Mouse (Mus musculus): ENCODE results near the gene Tmprss5. TPM values are rescaled to one million over a fixed set of nuclear protein-coding genes. Genes with fewer than 3 reads are reported as not detected.

Gene Tmprss5
- total and polyA plus RNA-seq, 3 experiments: not detected

DNA sequence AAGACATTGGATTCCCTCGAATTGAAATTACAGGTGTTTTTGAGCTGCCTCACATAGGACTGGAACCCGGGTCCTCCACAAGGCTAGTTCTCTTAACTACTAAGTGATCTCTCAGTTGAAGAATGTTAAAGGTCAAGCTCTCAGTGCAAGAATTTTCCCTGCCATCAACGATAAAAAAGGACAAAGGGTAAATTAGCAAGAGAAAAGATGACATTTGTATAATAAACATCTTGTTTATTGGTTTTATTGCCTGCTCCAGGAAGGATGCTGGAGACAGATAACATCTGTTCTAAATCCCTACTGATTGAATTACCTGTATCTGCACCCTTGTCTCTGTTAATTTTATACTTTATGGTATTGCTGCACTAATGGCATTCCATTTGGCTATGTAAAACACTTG, 27.0 kb upstream of the Tmprss5 start:
- Histone ChIP-seq H3K4me1 (ENCODE audit: control insufficient read depth in 1 of 2, insufficient read depth in 2 of 2, low read length in 2 of 2) (peaks cover 0 to 16% of the 10 kb centered on the region in 2 experiments; a peak in 3 of 4 replicates), H3K27ac (ENCODE audit: control insufficient read depth, low read depth, low read length) (no peak overlapping the region), H3K36me3 (ENCODE audit: control insufficient read depth in 1 of 2, insufficient read depth in 2 of 2, low read length in 2 of 2) (peaks cover 0 to 14% of the 10 kb centered on the region in 2 experiments; a peak in 2 of 4 replicates), H3K9ac (ENCODE audit: control insufficient read depth, low read depth, low read length, poor library complexity, severe bottlenecking) (no peak overlapping the region), H3K27me3 (ENCODE audit: control insufficient read depth in 1 of 2, insufficient read depth in 2 of 2, low read length in 2 of 2) (no peaks in the 10 kb centered on the region), H3K9me3 (replicated peaks; ENCODE audit: insufficient read depth, low read length) (no peaks in the 10 kb centered on the region), H3K79me2 (ENCODE audit: control insufficient read depth, insufficient read depth, low read length, poor library complexity) (peaks cover 14% of the 10 kb centered on the region), H3K4me3 (ENCODE audit: control insufficient read depth in 1 of 2, insufficient read depth in 1 of 2, low read depth in 2 of 2, low read length in 2 of 2) (no peak overlapping the region)
- no peak for TF ChIP-seq ETS1 (IDR thresholded peaks at IDR 0.05; ENCODE audit: low read depth, low read length)
- TF ChIP-seq MAZ (IDR thresholded peaks at IDR 0.05; ENCODE audit: low read depth, low read length): no peak
- no peak for TF ChIP-seq MEF2A (IDR thresholded peaks at IDR 0.05; ENCODE audit: extremely low read depth, insufficient replicate concordance, low read depth, low read length, poor library complexity, severe bottlenecking)
- TF ChIP-seq ELF1 (IDR thresholded peaks at IDR 0.05; ENCODE audit: low read depth, low read length): no peak
- no peak for TF ChIP-seq SIN3A (IDR thresholded peaks at IDR 0.05; ENCODE audit: low read length)
- TF ChIP-seq MYB (IDR thresholded peaks at IDR 0.05; ENCODE audit: low read depth, low read length): no peak
- TF ChIP-seq MXI1 (IDR thresholded peaks at IDR 0.05; ENCODE audit: low read depth, low read length): no peak
- TF ChIP-seq MAFK (IDR thresholded peaks at IDR 0.05; ENCODE audit: borderline replicate concordance, low read depth, low read length): no peak
- no peak for TF ChIP-seq ZNF384 (IDR thresholded peaks at IDR 0.05; ENCODE audit: low read depth, low read length)
- TF ChIP-seq GABPA (IDR thresholded peaks at IDR 0.05; ENCODE audit: low read depth, low read length): no peak
- TF ChIP-seq EP300 (IDR thresholded peaks at IDR 0.05; ENCODE audit: low read depth in 1 of 2, low read length in 2 of 2): no peak
- TF ChIP-seq USF1 (IDR thresholded peaks at IDR 0.05; ENCODE audit: low read depth, low read length): no peak
- TF ChIP-seq GATA1 (IDR thresholded peaks at IDR 0.05; ENCODE audit: low read depth, low read length): no peak
- TF ChIP-seq USF2 (IDR thresholded peaks at IDR 0.05; ENCODE audit: borderline replicate concordance in 1 of 2, insufficient read depth in 1 of 2, low read depth in 1 of 2, low read length in 2 of 2): no peak
- no peak for TF ChIP-seq TBP (IDR thresholded peaks at IDR 0.05; ENCODE audit: low read depth, low read length)
- TF ChIP-seq TCF12 (IDR thresholded peaks at IDR 0.05; ENCODE audit: low read depth, low read length): no peak
- no peak for TF ChIP-seq NRF1 (IDR thresholded peaks at IDR 0.05; ENCODE audit: insufficient read depth, low read depth, low read length, poor library complexity, severe bottlenecking)
- no peak for DNase-seq (ENCODE audit: low read depth, low spot score)

DNA sequence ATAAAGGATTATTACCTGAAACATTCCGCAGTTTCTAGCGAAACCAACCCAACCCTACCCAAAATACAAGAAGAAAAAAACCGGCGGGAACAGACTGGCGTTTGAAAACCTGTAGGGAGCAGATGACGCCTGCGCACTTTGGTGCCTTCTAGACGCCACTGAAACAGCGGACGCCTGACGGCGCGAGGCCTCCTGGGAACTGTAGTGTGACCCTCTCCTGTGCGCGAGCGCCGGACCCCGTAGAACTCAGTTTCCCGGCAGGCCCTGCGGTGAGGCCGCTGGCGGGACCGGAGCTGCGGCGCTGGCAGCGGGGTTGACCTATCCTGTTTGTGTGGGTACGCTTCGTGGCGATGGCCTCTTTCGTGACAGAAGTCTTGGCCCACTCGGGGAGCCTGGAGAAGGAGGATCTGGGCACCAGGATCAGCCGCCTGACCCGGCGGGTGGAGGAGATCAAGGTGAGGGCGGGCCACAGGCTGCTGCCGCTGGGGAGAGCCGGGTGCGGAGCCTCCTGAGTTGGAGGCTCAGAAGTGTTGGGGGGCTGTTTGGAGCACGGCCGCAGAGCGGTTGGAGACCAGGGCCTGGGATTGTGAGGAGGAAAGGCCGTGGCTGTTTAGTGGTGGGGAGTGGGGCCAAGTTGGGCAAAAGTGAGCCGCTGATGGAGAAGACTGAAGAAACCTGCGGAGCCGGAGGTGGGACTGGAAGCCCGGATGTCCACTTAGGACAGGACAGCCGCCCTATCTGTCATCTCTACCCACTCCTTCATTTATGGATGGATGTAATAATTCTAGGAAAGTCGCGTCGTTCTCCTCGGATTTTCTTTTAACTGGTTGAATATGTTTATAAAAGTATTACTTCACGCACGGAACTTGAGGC, 25.5 kb upstream of the Tmprss5 start, which contains the start of gene Zw10:
Gene Zw10, plus strand, starts transcription at position 281 of the 873 bp plus-strand sequence.
- H3K27me3 ChIP-seq (ENCODE audit: control insufficient read depth in 1 of 2, insufficient read depth in 2 of 2, low read length in 2 of 2): no peaks in the 10 kb centered on the region
- TF ChIP-seq BHLHE40 (IDR thresholded peaks at IDR 0.05; ENCODE audit: borderline replicate concordance, low read depth, low read length): no peak
- no peak for TF ChIP-seq GATA1 (IDR thresholded peaks at IDR 0.05; ENCODE audit: low read depth, low read length)
- TF ChIP-seq TCF12 (IDR thresholded peaks at IDR 0.05; ENCODE audit: low read depth, low read length): peak; percentile 59
- no peak for TF ChIP-seq POLR2AphosphoS5 (IDR thresholded peaks at IDR 0.05; ENCODE audit: borderline replicate concordance, low read depth, low read length)
- no peak for TF ChIP-seq CTCF (IDR thresholded peaks at IDR 0.05 in 2 of 3, conservative IDR thresholded peaks at IDR 0.05 in 1 of 3; ENCODE audit: control insufficient read depth in 1 of 3, insufficient read depth in 1 of 3, low read depth in 2 of 3, low read length in 3 of 3, poor library complexity in 1 of 3, severe bottlenecking in 1 of 3)
- peak; percentile 72 for TF ChIP-seq MXI1 (IDR thresholded peaks at IDR 0.05; ENCODE audit: low read depth, low read length)
- TF ChIP-seq ZC3H11A (IDR thresholded peaks at IDR 0.05; ENCODE audit: low read depth, low read length): no peak
- TF ChIP-seq UBTF (IDR thresholded peaks at IDR 0.05; ENCODE audit: borderline replicate concordance, insufficient read depth, low read depth, low read length): no peak
- no peak; a peak in 1 of 4 replicates for TF ChIP-seq EP300 (IDR thresholded peaks at IDR 0.05; ENCODE audit: low read depth in 1 of 2, low read length in 2 of 2)
- 0 out of 2 replicates have a peak, but pooled peaks have one; percentile 15 for TF ChIP-seq ETS1 (IDR thresholded peaks at IDR 0.05; ENCODE audit: low read depth, low read length)
- TF ChIP-seq NELFE (IDR thresholded peaks at IDR 0.05; ENCODE audit: low read depth, low read length): peak; percentile 75
- TF ChIP-seq MAX (IDR thresholded peaks at IDR 0.05; ENCODE audit: low read length): peak; percentile 39; the same call in 1 of the 2 replicates
- no peak for TF ChIP-seq MAZ (IDR thresholded peaks at IDR 0.05; ENCODE audit: low read depth, low read length)
- no peak for TF ChIP-seq MEF2A (IDR thresholded peaks at IDR 0.05; ENCODE audit: extremely low read depth, insufficient replicate concordance, low read depth, low read length, poor library complexity, severe bottlenecking)
- TF ChIP-seq TBP (IDR thresholded peaks at IDR 0.05; ENCODE audit: low read depth, low read length): no peak
- peak; percentile 68 for TF ChIP-seq ELF1 (IDR thresholded peaks at IDR 0.05; ENCODE audit: low read depth, low read length)
- peak; percentile 86 for TF ChIP-seq KAT2A (conservative IDR thresholded peaks at IDR 0.05; ENCODE audit: low read depth, low read length)
- TF ChIP-seq CHD1 (IDR thresholded peaks at IDR 0.05; ENCODE audit: low read depth, low read length): no peak

More for the DNA sequence above, 25.5 kb upstream of the Tmprss5 start, which contains the start of gene Zw10:
- peak within 1 kb of the TSS; percentile 81 to 92 for H3K4me3 ChIP-seq (ENCODE audit: control insufficient read depth in 1 of 2, insufficient read depth in 1 of 2, low read depth in 2 of 2, low read length in 2 of 2)
- peak within 1 kb of the TSS; percentile 58 for H3K27ac ChIP-seq (ENCODE audit: control insufficient read depth, low read depth, low read length)
- peaks cover 14% of the 10 kb centered on the region for H3K79me2 ChIP-seq (ENCODE audit: control insufficient read depth, insufficient read depth, low read length, poor library complexity)
- peak; percentile 98 for DNase-seq (ENCODE audit: low read depth, low spot score)
- peaks cover 0 to 16% of the 10 kb centered on the region in 2 experiments; a peak in 3 of 4 replicates for H3K4me1 ChIP-seq (ENCODE audit: control insufficient read depth in 1 of 2, insufficient read depth in 2 of 2, low read length in 2 of 2)
- no peaks in the 10 kb centered on the region for H3K9me3 ChIP-seq (replicated peaks; ENCODE audit: insufficient read depth, low read length)
- peak within 1 kb of the TSS; percentile 92 for H3K9ac ChIP-seq (ENCODE audit: control insufficient read depth, low read depth, low read length, poor library complexity, severe bottlenecking)
- H3K36me3 ChIP-seq (ENCODE audit: control insufficient read depth in 1 of 2, insufficient read depth in 2 of 2, low read length in 2 of 2): peaks cover 0 to 14% of the 10 kb centered on the region in 2 experiments; a peak in 2 of 4 replicates

Data from MEL (cell line).